Mouse (Mus musculus): ENCODE results near the gene St3gal5.
A peak's percentile ranks its signal among the peaks of the same experiment; 100 is the strongest.

St3gal5 gene

DNA sequence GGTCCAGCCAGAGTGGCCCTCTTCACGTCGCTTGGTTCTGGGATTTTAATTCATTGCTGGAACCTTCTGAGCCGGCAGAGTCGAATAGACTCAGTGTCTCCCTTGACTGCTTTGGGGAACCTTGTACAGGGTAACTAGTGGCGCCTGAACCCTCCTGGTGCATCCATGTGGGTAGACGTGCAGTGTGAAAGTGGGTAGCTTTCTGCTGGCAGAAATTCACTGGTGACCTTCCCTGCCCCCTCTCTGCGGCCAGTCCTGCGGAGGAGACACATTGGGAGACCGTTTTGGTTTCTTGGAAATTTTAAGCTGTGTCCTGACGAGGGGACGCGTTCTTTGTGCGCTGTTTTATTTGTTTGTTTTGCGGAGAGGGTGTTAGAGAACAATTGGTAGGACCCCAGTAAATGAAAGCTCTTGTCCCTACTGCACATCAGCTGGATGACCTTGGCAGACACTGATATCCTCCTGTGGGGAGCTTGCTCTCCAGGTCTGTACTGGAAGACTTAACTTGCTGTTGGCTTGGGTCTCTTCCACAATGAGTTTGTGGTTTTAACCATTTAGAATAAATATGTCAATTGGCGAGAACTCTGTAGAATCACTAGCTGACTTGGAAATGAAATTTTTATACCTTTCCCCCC, 746 bp downstream of the St3gal5 start:
- no peak for DNase-seq

DNA sequence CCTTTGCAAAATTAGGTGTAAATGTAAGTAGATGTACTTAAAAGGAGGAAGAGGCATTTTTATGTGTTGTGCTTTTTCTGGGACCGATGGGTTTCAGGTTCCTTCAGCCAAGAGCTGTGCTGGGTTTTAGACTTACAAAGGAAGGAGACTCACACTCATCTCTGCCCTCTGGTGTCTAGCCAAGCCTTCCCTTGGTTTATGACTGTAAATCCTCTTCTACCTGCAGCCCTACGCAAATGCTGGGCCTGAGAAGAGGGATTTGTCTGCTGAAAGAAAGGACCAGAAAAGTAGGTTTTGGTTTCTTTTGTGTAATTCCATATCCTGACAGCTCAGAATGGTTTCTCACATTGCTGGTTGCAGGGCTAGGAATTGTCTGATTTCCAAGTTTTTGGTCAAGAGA, 1.3 kb downstream of the St3gal5 start:
- DNase-seq, result no peak

DNA sequence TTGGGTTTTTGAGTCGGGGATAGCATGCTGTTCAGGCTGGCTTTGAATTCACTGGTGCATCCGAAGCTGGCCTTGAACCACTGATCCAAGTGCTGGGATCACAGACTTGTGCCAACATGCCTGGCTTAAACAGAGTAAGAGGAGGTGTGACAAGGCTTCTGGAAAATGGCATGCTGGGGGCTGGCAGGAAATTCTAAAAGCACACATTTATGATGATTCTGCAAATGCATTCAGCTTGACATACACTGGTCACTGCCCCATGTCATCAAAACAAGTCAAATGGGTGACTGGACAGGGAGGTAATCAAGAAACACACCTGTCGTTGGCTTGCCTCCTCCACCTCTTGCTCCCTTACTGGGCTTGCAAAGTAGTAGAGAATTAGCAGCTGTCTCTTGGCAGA, 1.9 kb downstream of the St3gal5 start:
- DNase-seq, result no peak

DNA sequence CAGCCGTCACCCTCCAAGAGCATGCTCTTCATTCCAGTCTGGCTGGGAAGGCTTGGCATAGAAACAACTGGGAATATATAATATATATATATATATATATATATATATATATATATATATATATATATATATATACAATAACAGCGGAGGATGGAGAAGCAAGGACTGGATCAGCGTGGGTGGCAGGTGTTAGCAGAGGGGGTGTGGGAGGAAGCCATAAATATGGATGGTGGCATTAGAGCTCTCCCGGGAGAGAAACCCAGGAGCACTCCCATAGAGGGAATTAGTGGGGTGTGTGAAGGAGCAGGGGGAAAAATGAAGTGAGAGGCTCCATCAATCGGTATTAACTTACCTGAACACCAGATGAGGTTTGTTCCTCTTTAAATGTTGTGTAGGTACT, 2.8 kb downstream of the St3gal5 start:
- DNase-seq, result peak; percentile 63

DNA sequence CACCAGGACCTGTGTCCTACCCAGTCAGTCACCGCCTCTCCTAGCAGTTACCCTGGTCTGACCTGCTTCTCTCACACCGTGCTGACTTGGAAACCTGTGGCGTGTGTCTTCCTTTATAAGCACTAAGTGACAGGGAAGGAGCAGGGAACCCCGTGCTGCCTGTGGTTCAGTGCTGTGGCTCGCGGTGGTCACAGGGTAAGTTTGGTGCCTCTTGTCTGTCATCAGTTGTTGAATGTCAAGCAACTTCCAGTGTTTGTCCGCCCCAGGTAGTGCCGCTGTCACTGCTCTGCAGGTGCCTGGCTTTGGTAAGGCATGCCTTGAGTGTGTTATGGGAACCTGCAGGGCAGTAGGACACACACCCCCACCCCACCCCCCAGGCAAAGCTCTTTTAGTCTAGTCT, 3.5 kb downstream of the St3gal5 start:
- no peak for DNase-seq

DNA sequence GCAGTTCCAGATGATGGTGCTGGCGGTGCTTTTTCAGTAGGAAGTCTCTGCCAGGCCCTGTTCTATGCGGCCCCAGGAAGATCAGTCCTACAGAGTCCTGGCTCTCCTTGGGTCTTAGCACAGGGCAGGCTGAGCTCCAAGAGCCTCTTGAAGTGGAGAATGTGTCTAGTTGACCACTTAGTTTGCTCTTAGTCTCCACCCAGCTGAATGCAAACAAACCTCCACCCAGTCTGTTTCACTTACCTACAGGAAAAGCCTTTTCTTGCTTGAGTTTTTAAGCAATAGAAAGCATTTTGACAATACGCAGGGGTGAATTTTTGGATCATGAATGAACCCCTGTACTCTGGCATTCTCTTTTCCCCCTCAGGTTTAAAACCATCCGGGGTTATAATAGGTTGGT, 4.0 kb downstream of the St3gal5 start:
- no peak for DNase-seq

DNA sequence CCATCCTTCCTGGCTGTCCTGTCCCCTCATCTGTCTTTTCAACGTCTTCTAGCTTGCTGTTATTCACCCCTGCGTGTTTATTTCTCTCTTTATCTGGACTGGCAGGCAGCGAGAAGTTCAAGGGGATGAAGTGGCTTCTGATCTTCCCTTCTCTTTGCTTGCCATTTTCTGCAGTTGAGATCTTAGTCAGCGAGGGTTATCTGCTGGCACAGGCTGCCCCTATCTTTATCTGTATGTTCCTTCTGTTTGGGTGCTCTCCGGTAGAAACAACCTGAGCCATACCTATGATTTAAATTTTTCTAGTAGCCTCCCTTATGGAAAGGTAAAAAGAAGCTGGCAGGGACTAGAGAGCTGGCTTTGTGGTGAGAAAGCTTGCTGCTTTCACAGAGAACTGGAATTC, 4.7 kb downstream of the St3gal5 start:
- no peak for DNase-seq

DNA sequence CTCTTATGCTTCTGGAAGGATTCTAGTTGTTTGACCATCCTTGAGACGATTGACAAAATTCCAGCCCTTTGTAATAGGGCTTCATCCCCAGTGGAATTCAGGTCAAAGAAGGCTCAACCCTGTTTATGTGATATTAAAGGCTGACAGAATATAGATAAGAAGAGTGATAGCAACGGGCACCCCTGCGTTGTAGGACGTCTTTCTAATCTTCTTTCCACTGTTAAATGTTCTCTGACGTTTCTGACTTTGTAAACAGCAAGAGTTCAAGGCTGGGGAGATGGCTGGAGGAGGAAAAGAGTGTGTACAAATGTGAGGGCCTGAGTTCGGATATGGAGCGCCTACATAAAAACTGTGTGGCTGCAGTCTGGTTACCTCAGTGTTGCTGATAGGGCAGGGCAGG, 7.1 kb downstream of the St3gal5 start:
- no peak for DNase-seq

DNA sequence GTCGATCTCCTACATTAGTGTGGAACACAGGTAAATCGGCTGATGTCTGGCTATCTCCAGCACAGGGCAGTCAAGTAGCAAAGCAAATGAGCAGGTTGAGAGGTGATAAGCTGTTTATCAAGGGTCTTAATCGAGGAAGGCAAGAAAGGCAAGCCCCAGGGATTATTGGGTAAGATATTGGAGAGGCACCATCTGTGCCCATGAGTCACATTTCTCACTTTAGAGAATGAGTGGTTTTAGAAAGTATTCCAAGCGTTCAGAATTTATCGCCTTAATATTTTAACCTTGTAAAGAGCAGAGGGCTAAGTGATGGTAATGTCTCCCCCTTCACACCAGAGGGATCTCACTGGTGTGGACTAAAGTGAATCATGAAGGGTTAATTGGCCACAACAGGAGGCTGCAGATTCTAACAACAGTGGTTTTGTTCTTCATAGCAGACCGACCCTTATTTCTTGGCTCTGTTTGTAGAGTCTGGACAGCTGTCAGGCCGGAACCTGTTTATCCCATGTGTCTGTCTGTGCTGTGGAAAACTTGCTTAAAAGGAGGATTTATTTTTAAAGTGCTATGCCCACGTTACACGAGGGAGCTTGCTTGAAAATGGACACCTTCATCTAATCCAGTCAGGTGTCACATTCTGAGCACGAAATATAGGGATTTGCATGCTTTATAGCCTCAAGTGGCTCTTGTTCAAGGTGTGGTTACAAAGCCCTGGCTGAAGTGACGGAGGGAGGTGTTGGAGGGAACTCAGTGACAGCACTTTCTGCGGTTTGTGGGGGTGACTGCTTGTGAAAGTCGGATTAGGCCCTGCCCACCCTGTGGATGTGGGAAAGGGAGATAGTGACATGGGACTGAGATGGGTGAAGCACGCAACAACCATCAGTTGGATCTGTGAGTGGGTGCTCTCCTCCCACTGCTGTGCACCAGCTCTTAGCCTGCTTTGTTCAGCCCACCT, 11.8 kb downstream of the St3gal5 start:
- DNase-seq, result no peak

DNA sequence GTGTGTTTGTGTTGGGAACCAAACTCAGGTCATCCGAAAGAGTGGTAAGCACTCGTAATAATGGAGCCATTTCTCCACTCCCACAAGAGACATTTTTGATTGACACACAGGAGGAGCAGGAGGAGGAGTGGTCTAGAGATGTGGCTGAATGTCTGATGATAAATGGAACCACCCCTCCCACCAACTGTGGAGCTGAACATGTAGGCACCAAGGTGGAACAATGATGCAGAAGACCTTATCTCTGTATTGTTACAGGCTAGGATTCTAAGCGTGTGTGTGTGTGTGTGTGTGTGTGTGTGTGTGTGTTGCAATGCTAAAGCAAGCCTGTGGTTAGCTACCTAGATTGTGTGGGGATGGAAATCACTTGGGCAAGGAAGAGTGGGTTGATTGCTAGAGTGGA, 13.2 kb downstream of the St3gal5 start:
- no peak for DNase-seq

DNA sequence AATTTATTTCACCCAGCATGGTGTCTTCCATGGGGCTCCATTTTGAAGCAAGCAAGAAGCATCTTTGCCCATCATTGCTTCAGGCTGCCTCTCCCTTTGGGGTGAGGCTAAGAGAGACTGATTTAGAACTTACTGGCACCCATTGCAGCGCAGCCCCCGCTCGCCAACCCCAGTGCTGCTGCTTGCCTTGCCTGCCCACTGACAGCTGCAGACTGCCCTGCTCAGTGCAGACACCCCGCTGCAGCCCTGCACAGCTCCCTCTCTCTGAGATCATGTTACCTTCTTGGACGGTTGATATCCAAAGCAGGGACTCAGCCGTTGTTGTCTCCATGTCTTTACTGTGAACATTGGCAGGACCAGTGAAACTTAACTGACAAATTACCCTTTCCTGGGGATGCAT, 15.2 kb downstream of the St3gal5 start:
- DNase-seq, result peak; percentile 59

DNA sequence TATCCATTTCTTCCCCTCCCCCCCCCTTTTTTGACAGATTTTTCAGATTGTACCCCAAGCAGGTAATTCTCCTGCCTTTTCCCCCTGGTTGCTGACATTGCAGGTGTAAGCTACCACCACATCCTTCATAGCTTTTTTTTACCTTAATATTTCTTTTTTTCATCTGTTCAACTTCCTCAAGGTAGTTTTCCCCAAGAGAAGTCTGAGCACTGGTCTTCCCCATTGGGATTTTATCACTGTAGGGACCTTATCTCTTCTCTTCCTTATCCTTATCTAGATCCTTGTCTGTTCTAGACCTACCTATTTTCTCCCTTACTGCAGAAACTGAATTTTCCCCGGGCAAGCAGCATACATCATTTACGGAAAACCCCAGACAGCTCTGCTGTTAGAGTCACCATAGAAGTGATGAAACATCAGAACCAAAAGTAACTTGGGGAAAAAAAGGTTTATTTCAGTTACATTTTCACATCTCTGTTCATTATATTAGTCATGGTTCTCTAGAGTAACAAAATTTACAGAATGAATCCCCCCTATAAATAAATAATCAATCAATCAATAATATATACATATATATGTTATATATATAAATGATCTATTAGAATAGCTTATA, 15.8 kb downstream of the St3gal5 start:
- no peak for DNase-seq

DNA sequence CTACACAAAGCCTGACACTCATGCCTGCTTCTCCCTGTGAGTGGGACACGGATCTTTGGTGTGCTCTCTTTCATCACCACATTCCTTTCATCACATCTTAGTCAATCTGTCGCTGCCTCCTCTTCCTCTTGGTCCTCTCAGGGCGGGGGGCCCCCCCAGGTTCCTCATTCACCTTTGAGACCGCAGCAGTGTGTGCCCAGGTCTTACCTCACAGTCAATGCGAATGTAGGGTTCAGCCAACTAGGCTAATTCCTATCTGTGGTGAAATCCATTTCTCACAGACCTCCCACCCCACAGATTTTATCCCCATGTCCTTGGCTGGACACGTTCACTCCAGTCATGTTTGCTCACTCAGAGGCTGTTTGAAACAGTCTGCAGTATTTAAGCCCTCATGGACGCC, 17.5 kb downstream of the St3gal5 start:
- DNase-seq, result no peak

DNA sequence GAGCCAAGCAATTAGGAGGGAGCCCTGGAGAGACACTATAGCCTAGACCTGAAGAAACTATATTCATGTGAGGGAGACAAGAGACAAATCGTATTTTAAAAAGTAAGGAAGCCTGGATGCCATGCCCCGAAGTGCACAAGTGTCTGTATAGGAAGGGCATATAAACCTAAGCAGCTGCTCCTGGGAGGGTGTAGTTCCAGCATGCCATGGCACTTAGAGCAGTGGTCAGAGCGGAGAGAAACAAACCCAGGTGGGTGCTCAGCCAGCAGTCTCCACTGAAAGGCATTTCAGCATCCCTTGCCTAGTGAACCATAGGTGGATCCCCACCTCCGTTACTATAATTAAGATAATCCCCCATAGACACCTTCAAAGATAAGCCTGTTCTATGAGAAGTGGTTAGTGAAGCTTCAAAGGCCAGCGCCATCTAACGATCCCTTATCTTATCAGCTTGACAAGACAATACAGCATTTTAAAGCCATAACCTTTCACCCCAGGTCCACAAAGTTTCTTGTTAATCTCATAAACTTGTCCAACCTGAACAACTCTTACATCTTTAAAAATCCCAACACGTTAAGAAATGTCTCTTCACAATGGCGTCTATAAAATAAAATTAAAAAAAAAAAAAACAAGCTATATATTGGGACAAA, 20.1 kb downstream of the St3gal5 start:
- no peak for DNase-seq

DNA sequence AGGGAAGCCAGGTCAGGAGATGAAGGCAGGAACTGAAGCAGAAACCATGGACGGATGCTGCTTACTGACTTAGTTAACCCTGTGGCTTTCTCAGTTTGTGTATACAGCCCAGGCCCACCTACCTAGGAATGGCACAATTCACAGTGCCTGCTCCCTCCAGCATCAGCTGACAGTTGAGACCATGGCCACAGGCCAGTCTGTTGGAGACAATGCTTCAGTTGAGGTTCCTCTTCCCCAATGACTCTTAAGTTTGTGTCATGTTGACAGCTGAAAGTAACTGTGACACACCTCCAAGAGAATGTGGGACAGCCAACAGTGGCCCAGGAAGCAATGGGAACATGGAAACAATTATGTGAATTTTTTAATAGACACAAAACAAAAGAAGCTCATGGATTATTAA, 22.5 kb downstream of the St3gal5 start:
- no peak for DNase-seq

DNA sequence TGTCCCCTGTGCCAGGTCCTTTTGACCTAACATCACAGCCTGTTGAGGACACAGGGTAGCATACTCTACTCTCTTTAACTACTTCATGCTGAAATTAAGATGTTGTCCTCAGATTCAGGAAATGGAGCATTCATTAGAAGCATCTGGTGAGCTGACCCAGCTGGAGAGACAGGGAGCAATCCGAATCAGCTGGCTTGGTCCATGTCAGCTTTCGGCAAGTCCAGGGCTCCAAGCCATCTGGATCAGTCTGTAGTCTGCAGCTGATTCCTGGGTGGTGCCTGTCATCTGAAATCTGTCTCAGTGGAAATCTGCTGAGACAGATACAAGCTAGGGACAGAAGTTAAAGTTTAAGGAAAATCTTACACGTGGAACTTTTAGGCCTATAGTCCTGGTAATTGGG, 23.9 kb downstream of the St3gal5 start:
- DNase-seq, result no peak

DNA sequence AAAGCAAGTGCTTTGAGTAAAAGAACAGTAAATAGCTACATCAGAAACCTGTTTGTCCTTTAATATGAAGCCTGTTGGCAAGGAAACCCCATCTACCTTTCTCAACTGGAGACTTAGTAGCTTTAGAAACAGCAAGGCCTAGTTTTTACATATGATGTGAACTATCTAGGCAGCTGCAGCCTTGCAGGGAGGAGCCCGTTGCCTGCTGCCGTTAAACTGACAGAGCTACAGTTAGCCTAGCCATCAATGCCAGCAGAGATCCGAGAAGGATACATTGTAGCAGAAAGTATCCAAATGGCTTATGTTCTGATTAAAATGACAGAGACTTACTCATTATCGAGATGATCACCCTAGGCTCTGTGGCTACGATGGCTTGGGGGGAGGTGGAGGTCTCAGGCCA, 25.1 kb downstream of the St3gal5 start:
- no peak for DNase-seq

DNA sequence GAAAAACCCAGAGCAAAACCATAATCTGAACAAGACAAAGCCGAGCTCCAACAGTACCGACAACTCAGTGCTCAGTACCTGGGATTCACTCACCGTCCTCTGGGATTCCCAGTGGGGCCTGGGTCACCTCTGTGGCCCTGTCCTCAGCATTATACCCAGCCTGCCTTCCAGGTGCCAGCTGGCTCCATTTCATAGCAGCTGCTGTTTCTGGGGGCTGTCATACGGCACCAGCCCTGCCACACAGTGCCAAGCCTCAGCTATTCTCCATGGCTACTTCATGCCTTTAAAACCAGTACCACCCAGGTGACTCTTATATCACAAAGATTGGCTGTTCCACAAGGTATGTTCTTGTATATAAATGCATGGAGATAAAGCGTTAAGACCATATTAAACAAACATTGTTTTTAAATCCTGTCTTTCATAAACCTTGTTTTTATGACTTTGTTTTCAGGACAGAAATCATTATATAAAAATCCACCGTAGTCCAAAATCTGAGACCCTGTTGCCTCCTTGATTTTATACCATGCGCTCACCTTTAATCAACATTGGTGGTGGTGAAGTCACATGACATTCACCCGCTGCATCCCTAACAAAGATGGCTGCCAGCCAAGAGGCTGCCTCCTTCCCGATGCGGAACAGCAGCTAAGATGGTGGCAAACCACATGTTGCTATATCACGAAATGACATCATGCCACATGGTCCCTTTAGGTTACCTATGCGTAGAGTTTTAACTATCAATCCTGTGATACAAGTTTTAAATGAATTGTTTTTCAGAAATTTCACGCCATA, 27.1 kb downstream of the St3gal5 start:
- DNase-seq, result no peak

DNA sequence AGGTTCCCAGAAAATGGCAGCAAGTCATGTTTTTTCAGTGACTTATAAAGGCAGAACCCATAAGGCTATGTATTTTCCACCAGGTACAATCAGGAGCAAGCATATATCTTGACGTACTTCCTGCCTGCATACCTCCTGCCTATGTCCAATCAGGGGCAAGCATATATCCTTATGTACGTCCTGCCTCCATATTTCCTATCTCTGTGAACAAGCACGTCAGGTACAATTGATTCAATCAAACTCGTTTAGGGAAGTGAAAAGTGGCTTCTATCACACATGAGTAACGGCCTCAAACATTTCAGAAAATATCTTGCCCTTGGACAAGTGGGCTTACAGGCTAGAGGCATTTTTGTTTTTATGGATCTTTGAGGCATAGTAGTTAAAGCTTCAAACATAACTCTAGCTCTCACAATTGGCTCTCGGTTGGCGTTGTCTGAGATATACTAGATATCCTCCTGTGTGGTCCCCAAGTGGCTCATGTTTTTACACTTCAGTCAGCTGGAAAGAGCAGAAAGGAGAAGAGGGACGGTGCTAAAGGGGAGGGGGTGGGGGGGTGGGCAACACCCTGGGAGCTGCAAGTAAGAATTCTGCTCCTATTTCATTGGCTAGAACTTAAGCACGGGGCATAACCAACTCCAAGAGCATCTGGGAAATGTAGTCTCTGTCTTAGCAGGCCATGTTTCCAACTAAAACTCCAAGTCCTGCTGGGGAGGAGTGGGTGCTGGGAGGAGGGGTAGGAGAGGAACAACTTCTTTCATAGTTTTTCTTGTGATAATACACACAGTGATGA, 28.9 kb downstream of the St3gal5 start:
- DNase-seq, result no peak

DNA sequence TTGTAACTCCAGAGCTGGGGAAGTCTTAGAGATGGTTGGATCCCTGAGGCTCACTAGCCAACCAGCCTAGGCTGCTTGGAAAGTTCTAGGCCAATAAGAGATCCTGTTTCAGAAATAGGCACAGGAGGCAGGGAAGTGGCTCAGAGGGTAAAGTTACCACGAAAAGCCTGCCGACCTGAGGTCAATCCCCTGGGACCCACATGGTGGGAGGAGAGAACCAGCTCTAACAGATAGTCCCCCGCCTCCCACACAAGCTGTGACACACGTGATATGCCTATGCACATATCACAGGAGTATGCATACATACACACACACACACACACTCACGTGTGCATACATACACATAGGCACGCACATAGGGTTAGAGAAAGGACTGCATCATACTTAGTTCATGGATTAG, 32.7 kb downstream of the St3gal5 start:
- no peak for DNase-seq

DNA sequence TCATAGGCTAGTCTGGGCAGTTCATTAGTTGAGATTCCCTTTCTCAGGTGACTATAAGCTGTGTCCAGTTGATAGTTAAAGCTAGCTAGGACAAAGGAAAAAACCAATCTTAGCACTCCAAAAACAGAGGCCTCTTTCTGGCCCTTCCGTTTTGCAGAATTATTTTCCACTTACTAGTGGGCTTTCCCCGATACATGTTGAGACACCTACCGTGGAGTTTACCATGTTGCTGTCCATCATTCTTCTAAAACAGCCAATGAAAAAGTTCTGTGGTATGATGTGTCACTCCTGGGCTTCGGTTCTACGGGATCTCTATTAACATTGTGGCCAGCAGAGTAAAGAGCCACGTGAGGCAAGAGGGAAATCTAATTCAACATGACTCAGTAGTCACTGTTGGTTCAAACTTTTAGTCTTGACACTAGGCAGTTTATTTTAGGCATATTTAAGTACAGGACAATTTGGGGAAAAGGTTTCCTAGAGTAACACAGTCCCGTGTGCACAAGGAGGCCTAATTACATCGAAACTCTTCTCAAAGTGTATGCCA, 35.4 kb downstream of the St3gal5 start:
- no peak for DNase-seq
